Mouse (Mus musculus) bone marrow, adult 2 months (tissue): ENCODE measurements around the gene Gpsm3. TPM values are rescaled to one million over a fixed set of nuclear protein-coding genes. Genes with fewer than 3 reads are reported as not detected.

Experiments
- H3K27ac ChIP-seq: fragments of 200-500 bp; 2 replicates; pipeline ENCODE4 v1.5.1; 2012; ENCODE audit warnings: low read depth, mild to moderate bottlenecking, control low read depth, inconsistent platforms, low read length; ENCODE audit not compliant: control insufficient read depth, poor library complexity, insufficient read depth
- H3K4me1 ChIP-seq: fragments of 200-500 bp; 2 replicates; pipeline ENCODE4 v1.6.1; 2011; ENCODE audit warnings: low read length; ENCODE audit not compliant: control insufficient read depth, insufficient read depth
- H3K4me3 ChIP-seq: fragments of 200-500 bp; replicated peaks from 2 replicates; pipeline ENCODE3; 2011; ENCODE audit warnings: mild to moderate bottlenecking, low read depth, low read length, control low read depth; ENCODE audit not compliant: control insufficient read depth
- CTCF ChIP-seq: fragments of 200-500 bp; IDR thresholded peaks from 2 replicates; pipeline ENCODE4 v1.5.1; 2011; ENCODE audit warnings: low read length, control low read depth; ENCODE audit not compliant: control insufficient read depth, insufficient read depth
- POLR2A ChIP-seq: fragments of 200-500 bp; IDR thresholded peaks from 2 replicates; pipeline ENCODE4 v1.6.1; 2011; ENCODE audit warnings: low read depth, mild to moderate bottlenecking, control low read depth, low read length, borderline replicate concordance; ENCODE audit not compliant: control insufficient read depth
- WGBS: fragments of 180-500 bp; shearing (Covaris S2); methylation state at CpG from one replicate; pipeline ENCODE4 v1.1.7; 2018; 5-methylcytosine and 5-hydroxymethylcytosine counted together
- polyA plus RNA-seq: library from polyadenylated mRNA; stranded (reverse); fragments of >200 nt; gene quantifications from 2 replicates; pipeline ENCODE4 v1.2.4, GENCODE M21; 2011; ENCODE audit warnings: low replicate concordance; ENCODE audit not compliant: missing spikeins, insufficient read depth, insufficient read length

Gpsm3 gene
- polyA plus RNA-seq, 1 experiment: 156 TPM

DNA sequence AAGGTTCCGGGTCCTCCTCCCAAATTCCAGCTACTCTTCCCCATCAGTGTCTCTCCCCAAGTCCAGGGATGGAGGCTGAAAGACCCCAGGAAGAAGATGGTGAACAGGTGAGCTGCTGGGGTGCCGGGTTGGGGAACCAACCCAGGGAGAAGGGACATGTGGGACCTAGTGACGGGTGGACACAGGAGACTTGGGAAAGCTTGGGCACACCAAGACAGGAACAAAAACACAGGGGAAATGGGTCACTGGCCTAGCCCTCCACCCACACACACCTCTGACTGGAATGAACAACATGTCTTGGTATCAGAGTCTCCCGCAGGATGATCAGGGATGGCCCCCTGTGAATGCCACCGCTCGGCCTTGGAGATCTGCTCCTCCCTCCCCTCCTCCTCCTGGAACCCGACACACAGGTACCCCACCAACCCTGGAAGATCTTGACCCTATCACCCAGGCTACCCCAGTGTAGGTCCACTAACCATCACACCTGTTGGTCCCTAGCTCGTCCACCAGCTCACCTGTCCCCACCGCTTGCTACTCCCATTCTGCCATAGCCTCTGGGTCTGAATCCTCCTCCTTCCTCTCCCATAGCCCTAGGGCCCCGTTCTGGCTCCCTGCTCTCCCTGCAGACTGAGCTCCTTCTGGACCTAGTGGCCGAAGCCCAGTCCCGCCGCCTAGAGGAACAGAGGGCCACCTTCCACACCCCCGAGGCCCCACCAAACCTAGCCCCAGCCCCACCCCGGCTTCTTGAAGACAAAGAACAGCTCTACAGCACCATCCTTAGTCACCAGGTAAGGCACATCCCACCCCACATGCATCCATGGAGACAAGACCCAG, 765 bp downstream of the Gpsm3 start:
- H3K4me3 ChIP-seq: peak overlapping the region; percentile 86
- TF ChIP-seq CTCF (no peak), POLR2A (0 out of 2 replicates have a peak, but pooled peaks have one; percentile 8)
- WGBS: 29% methylated on average over 15 of the region's 15 CpGs
- H3K4me1 ChIP-seq: no peaks in the 10 kb centered on the region; the same call in 1 of the 2 replicates
- H3K27ac ChIP-seq: peak overlapping the region; percentile 95

DNA sequence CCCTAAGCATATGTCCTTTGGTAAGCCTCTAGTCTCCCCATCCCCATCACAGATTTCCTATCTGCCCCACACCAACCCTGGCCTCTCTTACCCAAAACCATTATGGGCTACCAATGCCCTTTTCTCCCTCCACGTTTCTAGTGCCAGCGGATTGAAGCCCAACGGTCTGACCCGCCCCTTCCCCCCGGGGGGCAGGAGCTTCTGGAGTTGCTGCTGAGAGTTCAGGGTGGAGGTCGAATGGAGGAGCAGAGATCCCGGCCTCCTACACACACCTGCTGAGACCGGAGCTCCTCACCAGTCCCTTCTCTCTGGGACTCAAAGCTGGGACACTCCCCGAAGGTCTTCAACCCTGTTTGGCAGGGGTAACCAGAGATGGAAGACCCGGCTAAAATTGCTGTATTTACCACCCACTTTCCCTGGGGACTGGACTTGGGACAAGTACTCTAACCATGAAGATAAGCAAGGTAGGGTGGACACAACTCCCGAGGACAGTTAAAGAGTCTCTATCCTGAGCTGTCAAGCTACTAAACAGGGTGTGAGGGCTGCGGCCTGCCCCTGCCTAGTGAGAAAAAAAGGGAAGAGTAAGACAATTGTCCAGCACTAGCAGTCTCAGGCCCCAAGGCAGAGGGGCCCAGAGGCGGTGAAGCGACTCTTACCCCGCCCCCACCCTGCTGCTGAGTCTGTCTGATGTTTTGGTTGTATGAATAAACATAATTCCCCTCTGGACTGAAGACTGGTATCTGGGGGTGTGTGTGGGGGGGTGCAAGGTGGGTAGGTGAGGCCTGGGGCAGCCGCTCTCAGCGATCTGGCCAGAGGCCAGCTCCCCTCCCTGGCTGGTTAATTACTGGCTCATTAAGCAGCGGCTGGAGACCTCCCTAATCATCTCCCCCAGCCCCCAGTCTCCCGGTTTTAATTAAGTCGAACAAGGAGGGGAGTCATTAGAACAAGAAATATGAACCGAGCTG, 1.7 kb downstream of the Gpsm3 start, which contains the start of gene Pbx2:
TSS of gene Pbx2 (plus strand) at position 238 of the 965 bp plus-strand sequence.
- Histone ChIP-seq H3K27ac (peak within 1 kb of the TSS; percentile 95), H3K4me3 (peak within 1 kb of the TSS; percentile 86), H3K4me1 (no peaks in the 10 kb centered on the region; the same call in 1 of the 2 replicates)
- 3% methylated on average over 21 of the region's 21 CpGs for WGBS
- TF ChIP-seq CTCF (no peak), POLR2A (0 out of 2 replicates have a peak, but pooled peaks have one; percentile 18)

DNA sequence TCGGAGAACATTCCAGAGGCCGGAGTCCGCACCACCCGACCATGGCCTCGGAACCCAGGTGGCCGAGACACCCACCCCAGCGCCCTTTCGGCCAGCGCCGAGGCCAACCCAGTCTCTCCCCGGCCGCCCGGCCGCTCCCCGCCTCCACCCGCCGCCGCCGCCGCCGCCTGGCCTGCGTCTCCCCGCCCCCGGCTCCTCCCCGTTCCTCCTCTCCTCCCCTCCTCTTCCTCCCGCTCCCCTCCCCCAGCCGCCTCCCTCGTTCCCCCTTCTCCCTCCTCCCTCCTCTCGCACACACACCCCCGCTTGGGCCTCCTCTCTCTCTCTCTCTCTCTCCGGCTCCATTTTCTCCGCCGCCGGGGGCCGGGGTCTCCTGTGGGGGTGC, 2.4 kb downstream of the Gpsm3 start:
- peak overlapping the region; percentile 95 for H3K27ac ChIP-seq
- no peaks in the 10 kb centered on the region; the same call in 1 of the 2 replicates for H3K4me1 ChIP-seq

DNA sequence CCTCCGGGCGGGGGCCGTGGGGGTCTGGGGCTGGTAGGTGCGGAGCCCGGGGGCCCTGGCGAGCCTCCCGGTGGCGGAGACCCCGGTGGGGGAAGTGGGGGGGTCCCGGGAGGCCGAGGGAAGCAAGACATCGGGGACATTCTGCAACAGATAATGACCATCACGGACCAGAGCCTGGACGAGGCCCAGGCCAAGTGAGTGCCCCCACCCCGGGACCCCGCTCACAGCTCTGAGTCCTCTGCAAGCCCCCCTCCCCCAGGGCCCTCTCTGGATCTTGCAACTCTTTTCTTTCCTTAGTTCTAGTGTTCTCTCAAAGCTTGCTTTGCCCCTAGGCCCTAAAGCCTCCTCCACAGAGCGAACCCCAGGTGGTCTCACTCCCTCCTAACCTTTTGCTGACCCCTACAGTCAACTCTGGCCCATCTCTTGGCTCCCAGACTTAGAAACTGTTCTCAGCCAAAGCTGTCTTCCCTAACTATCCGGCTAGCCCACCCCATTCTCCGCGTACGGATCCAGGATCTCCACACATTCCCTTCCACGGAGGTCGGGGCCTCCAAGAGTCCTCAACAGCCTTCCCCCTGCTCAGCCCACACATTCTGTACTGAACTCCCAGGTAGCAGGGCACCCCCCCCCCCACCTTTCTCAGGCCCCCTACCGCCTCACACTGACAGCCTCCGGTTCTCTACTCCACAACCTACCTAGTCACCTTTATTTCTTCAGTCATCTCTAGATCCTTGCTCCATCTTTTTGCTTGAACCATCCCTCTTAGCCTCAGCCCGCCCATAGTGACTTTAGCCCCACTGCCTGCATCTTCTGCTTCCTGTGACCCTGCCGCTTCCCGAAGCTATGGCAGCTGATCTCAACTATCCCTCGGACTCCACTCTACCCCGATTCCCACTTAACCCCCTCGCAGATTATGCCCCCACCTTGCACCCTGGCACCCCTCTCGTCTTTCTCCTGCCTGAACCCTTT, 3.3 kb downstream of the Gpsm3 start:
- peak overlapping the region; percentile 77 for H3K27ac ChIP-seq
- peak overlapping the region; percentile 73 for H3K4me3 ChIP-seq
- no peaks in the 10 kb centered on the region; the same call in 1 of the 2 replicates for H3K4me1 ChIP-seq
- TF ChIP-seq CTCF (no peak), POLR2A (no peak)
- 3% methylated on average over 32 of the region's 32 CpGs for WGBS

More for the DNA sequence above, 2.4 kb downstream of the Gpsm3 start:
- H3K4me3 ChIP-seq: peak overlapping the region; percentile 86
- TF ChIP-seq POLR2A: peak; percentile 79; the same call in 1 of the 2 replicates
- no peak for TF ChIP-seq CTCF
- WGBS: 2% methylated on average over 33 of the region's 35 CpGs

DNA sequence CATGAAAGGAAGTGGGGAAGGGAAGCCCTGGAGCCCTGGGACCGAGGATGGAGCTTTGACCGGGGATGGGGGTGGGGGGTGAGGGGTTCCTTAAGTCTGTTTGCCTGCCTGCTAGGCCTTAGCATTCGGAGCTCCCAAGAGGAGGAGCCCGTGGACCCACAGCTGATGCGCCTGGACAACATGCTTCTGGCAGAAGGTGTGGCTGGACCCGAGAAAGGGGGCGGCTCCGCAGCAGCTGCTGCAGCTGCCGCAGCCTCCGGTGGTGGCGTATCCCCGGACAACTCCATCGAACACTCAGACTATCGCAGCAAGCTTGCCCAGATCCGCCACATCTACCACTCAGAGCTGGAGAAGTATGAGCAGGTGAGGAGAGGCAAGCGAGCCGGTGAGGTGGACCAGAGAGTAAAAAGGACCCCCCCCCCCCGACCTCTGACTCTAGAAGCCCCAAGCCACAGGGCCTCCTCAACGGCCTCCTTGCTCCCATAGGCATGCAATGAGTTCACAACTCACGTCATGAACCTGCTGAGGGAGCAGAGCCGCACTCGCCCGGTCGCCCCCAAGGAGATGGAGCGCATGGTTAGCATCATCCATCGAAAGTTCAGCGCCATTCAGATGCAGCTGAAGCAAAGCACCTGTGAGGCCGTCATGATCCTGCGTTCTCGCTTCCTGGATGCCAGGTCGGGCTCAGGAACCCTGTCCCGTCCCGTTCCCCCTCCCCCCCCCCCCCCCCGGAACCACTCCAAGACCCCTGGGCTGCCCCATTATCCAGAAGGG, 4.3 kb downstream of the Gpsm3 start:
- H3K4me3 ChIP-seq: peak overlapping the region; percentile 73
- no peaks in the 10 kb centered on the region for H3K4me1 ChIP-seq
- 72% methylated on average over 34 of the region's 34 CpGs for WGBS
- TF ChIP-seq CTCF (no peak), POLR2A (no peak)
- H3K27ac ChIP-seq: no peak overlapping the region

DNA sequence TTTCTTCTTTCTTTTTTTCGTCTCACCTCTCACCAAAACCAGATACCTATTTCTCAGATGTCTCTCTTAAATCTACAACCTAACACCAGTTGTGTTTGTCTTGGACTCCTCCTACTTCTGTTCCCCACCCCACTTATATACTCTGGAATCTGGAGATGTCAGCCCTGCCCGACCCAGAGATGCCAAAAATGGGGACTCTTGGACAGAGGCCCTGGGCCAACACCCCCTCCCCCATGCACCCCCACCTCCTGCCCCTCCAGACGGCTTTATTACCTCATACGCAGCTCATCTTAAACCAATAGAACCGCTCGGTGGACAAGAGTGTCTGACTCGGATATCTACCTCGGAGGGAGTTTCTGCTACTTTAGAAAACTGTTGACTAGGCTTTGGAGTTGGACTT, 6.5 kb downstream of the Gpsm3 start:
- Histone ChIP-seq H3K4me1 (peaks cover 2% of the 10 kb centered on the region), H3K27ac (no peak overlapping the region), H3K4me3 (no peak overlapping the region)
- WGBS: 81% methylated on average over 8 of the region's 8 CpGs
- TF ChIP-seq POLR2A: no peak
- TF ChIP-seq CTCF: no peak

DNA sequence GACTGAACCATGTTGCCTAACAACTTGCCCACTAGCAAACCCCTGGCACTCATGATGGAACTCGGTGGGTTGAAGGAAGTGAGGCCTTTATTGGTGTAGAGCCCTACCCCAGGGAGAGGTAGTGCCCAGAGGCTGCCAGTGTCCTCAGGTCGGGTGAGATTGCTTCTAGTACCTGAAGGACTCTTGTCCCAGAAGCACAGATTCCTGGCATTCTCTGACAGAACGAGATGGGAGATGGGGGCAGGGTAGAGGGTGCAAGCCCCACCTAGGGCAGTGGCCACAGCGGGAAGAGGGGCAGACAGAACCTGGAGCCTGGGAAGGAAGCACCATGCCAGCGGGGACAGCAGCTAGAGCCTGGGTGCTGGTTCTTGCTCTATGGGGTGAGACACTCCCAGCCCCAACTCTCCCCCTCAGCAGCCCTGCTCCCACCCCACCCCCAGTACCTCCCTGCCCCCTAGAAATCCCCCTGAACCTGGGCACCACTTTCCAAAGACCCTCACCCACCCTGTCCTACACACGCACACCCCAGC, 8.0 kb downstream of the Gpsm3 start, which contains the start of gene Ager:
TSS of gene Ager (plus strand) at position 297 of the 530 bp plus-strand sequence.
- WGBS: 47% methylated on average over 6 of the region's 6 CpGs
- TF ChIP-seq POLR2A: no peak
- TF ChIP-seq CTCF: no peak
- Histone ChIP-seq H3K4me1 (peaks cover 2% of the 10 kb centered on the region), H3K27ac (no peak within 1 kb of the TSS), H3K4me3 (no peak within 1 kb of the TSS)
